Mouse (Mus musculus): ENCODE data around the gene Olfr641. TPM values are rescaled to one million over a fixed set of nuclear protein-coding genes. Genes with fewer than 3 reads are reported as not detected.

Gene Olfr641
- polyA plus RNA-seq (2012; fragmentation: generic; extraction: Trizol) = not detected

DNA sequence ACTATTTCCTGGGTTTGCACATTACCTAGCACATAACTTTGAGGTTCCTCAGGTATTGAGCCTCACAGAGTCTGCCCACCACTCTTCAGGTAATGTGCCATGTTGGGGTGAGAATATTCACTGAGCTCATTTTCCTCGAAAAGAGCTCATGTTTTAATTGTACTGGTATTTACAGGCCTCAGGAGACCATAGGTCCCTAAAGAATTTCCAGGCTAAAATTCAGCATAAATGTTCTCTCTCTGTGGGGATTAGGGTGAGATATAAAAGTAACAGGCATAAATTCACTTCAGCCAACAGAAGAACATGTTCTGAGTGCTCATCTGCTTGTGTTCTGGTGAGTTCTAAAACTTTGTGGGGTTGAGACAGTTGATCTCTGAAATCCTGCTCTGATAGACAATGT lies at the start of gene Olfr641:
TSS of gene Olfr641 (plus strand) at position 301 of the 400 bp plus-strand sequence.
- H3K4me2 ChIP-seq (ENCODE audit: low read depth) = no peak within 1 kb of the TSS
- no peaks in the 10 kb centered on the region for H3K36me3 ChIP-seq (ENCODE audit: control insufficient read depth, insufficient read depth)
- no peaks in the 10 kb centered on the region for H3K79me2 ChIP-seq (ENCODE audit: control insufficient read depth, insufficient read depth)
- H3ac ChIP-seq (ENCODE audit: control insufficient read depth, insufficient read length) = no peak within 1 kb of the TSS
- TF ChIP-seq SRF (IDR thresholded peaks at IDR 0.05; ENCODE audit: control insufficient read depth, insufficient read length, low read depth) = no peak
- no peak for TF ChIP-seq POLR2A (IDR thresholded peaks at IDR 0.05; ENCODE audit: insufficient read length, low read depth)
- TF ChIP-seq REST (IDR thresholded peaks at IDR 0.05; ENCODE audit: insufficient read depth, insufficient read length) = no peak
- no peak for TF ChIP-seq E2F4 (IDR thresholded peaks at IDR 0.05; ENCODE audit: insufficient read depth)
- TF ChIP-seq MYOD1 (IDR thresholded peaks at IDR 0.05; ENCODE audit: control insufficient read depth in 1 of 3, insufficient read length in 2 of 3, low read depth in 2 of 3) = no peak
- no peak for TF ChIP-seq USF1 (IDR thresholded peaks at IDR 0.05; ENCODE audit: low read depth)
- TF ChIP-seq POLR2AphosphoS2 (IDR thresholded peaks at IDR 0.05; ENCODE audit: insufficient read length, low read depth) = no peak
- no peak for TF ChIP-seq MYOG (IDR thresholded peaks at IDR 0.05; ENCODE audit: control insufficient read depth in 1 of 3, insufficient read depth in 1 of 3, insufficient read length in 2 of 3, low read depth in 2 of 3)
- no peak for TF ChIP-seq TCF3 (IDR thresholded peaks at IDR 0.05; ENCODE audit: insufficient read length, low read depth)
- TF ChIP-seq TCF12 (IDR thresholded peaks at IDR 0.05; ENCODE audit: insufficient read depth, poor library complexity, severe bottlenecking) = no peak
- no peak for TF ChIP-seq CEBPB (IDR thresholded peaks at IDR 0.05; ENCODE audit: insufficient read depth, poor library complexity, severe bottlenecking)
- no peaks in the 10 kb centered on the region for H3K27me3 ChIP-seq (ENCODE audit: control insufficient read depth, insufficient read depth, insufficient read length)
- H3K4me3 ChIP-seq = no peak within 1 kb of the TSS

- TF ChIP-seq TCF3 (IDR thresholded peaks at IDR 0.05; ENCODE audit: insufficient read length, low read depth) = no peak
- no peak for TF ChIP-seq MYOG (IDR thresholded peaks at IDR 0.05; ENCODE audit: control insufficient read depth in 1 of 3, insufficient read depth in 1 of 3, insufficient read length in 2 of 3, low read depth in 2 of 3)
- no peak for TF ChIP-seq REST (IDR thresholded peaks at IDR 0.05; ENCODE audit: insufficient read depth, insufficient read length)
- TF ChIP-seq USF1 (IDR thresholded peaks at IDR 0.05; ENCODE audit: low read depth) = no peak
- no peak for TF ChIP-seq SRF (IDR thresholded peaks at IDR 0.05; ENCODE audit: control insufficient read depth, insufficient read length, low read depth)
- no peak for TF ChIP-seq POLR2AphosphoS2 (IDR thresholded peaks at IDR 0.05; ENCODE audit: insufficient read length, low read depth)
- TF ChIP-seq E2F4 (IDR thresholded peaks at IDR 0.05; ENCODE audit: insufficient read depth) = no peak
- TF ChIP-seq MYOD1 (IDR thresholded peaks at IDR 0.05; ENCODE audit: control insufficient read depth in 1 of 3, insufficient read length in 2 of 3, low read depth in 2 of 3) = no peak
- no peak for TF ChIP-seq MAX (IDR thresholded peaks at IDR 0.05; ENCODE audit: low read depth)
- H3ac ChIP-seq (ENCODE audit: control insufficient read depth, insufficient read length) = no peak within 1 kb of the TSS
- H3K4me2 ChIP-seq (ENCODE audit: low read depth) = no peak within 1 kb of the TSS
- no peak within 1 kb of the TSS for H3K4me3 ChIP-seq
- H3K27me3 ChIP-seq (ENCODE audit: control insufficient read depth, insufficient read depth, insufficient read length) = no peaks in the 10 kb centered on the region
- no peaks in the 10 kb centered on the region for H3K36me3 ChIP-seq (ENCODE audit: control insufficient read depth, insufficient read depth)
- no peaks in the 10 kb centered on the region for H3K79me2 ChIP-seq (ENCODE audit: control insufficient read depth, insufficient read depth)
These were observed 36.8 kb upstream of the Olfr641 start, which contains the start of gene Olfr638 for GRCm38 (mm10) chr7:103998446-103998845. Gene Olfr638, plus strand, starts transcription at chr7:103998746.

- H3K4me3 ChIP-seq = no peak overlapping the region
- no peak overlapping the region for H3ac ChIP-seq (ENCODE audit: control insufficient read depth, insufficient read length)
- no peaks in the 10 kb centered on the region for H3K36me3 ChIP-seq (ENCODE audit: control insufficient read depth, insufficient read depth)
- H3K4me2 ChIP-seq (ENCODE audit: low read depth) = no peak overlapping the region
- H3K27me3 ChIP-seq (ENCODE audit: control insufficient read depth, insufficient read depth, insufficient read length) = no peaks in the 10 kb centered on the region
- H3K79me2 ChIP-seq (ENCODE audit: control insufficient read depth, insufficient read depth) = no peaks in the 10 kb centered on the region
- TF ChIP-seq TCF3 (IDR thresholded peaks at IDR 0.05; ENCODE audit: insufficient read length, low read depth) = no peak
- TF ChIP-seq POLR2A (IDR thresholded peaks at IDR 0.05; ENCODE audit: insufficient read length, low read depth) = no peak
- TF ChIP-seq CEBPB (IDR thresholded peaks at IDR 0.05; ENCODE audit: insufficient read depth, poor library complexity, severe bottlenecking) = no peak
- no peak for TF ChIP-seq SRF (IDR thresholded peaks at IDR 0.05; ENCODE audit: control insufficient read depth, insufficient read length, low read depth)
- TF ChIP-seq REST (IDR thresholded peaks at IDR 0.05; ENCODE audit: insufficient read depth, insufficient read length) = no peak
- TF ChIP-seq USF1 (IDR thresholded peaks at IDR 0.05; ENCODE audit: low read depth) = no peak
- TF ChIP-seq POLR2AphosphoS2 (IDR thresholded peaks at IDR 0.05; ENCODE audit: insufficient read length, low read depth) = no peak
- no peak for TF ChIP-seq E2F4 (IDR thresholded peaks at IDR 0.05; ENCODE audit: insufficient read depth)
- TF ChIP-seq MYOD1 (IDR thresholded peaks at IDR 0.05; ENCODE audit: control insufficient read depth in 1 of 3, insufficient read length in 2 of 3, low read depth in 2 of 3) = no peak
- TF ChIP-seq MAX (IDR thresholded peaks at IDR 0.05; ENCODE audit: low read depth) = no peak
- TF ChIP-seq TCF12 (IDR thresholded peaks at IDR 0.05; ENCODE audit: insufficient read depth, poor library complexity, severe bottlenecking) = no peak
These were observed 36.1 kb upstream of the Olfr641 start for GRCm38 (mm10) chr7:103999124-103999523.

GRCm38 (mm10) chr7:104017203-104017602 lies 18.0 kb upstream of the Olfr641 start, which contains the start of gene Olfr639:
Gene Olfr639, minus strand, starts transcription at chr7:104017303.
- Histone ChIP-seq H3ac (ENCODE audit: control insufficient read depth, insufficient read length) (no peak within 1 kb of the TSS), H3K4me2 (ENCODE audit: low read depth) (no peak within 1 kb of the TSS), H3K36me3 (ENCODE audit: control insufficient read depth, insufficient read depth) (no peaks in the 10 kb centered on the region), H3K4me3 (no peak within 1 kb of the TSS), H3K27me3 (ENCODE audit: control insufficient read depth, insufficient read depth, insufficient read length) (no peaks in the 10 kb centered on the region), H3K79me2 (ENCODE audit: control insufficient read depth, insufficient read depth) (no peaks in the 10 kb centered on the region)
- TF ChIP-seq TCF12 (IDR thresholded peaks at IDR 0.05; ENCODE audit: insufficient read depth, poor library complexity, severe bottlenecking) (no peak), E2F4 (IDR thresholded peaks at IDR 0.05; ENCODE audit: insufficient read depth) (no peak), CEBPB (IDR thresholded peaks at IDR 0.05; ENCODE audit: insufficient read depth, poor library complexity, severe bottlenecking) (no peak), MYOG (IDR thresholded peaks at IDR 0.05; ENCODE audit: control insufficient read depth in 1 of 3, insufficient read depth in 1 of 3, insufficient read length in 2 of 3, low read depth in 2 of 3) (no peak), REST (IDR thresholded peaks at IDR 0.05; ENCODE audit: insufficient read depth, insufficient read length) (no peak), MAX (IDR thresholded peaks at IDR 0.05; ENCODE audit: low read depth) (no peak), POLR2A (IDR thresholded peaks at IDR 0.05; ENCODE audit: insufficient read length, low read depth) (no peak), SRF (IDR thresholded peaks at IDR 0.05; ENCODE audit: control insufficient read depth, insufficient read length, low read depth) (no peak), POLR2AphosphoS2 (IDR thresholded peaks at IDR 0.05; ENCODE audit: insufficient read length, low read depth) (no peak), TCF3 (IDR thresholded peaks at IDR 0.05; ENCODE audit: insufficient read length, low read depth) (no peak), MYOD1 (IDR thresholded peaks at IDR 0.05; ENCODE audit: control insufficient read depth in 1 of 3, insufficient read length in 2 of 3, low read depth in 2 of 3) (no peak), USF1 (IDR thresholded peaks at IDR 0.05; ENCODE audit: low read depth) (no peak)

Data from myocyte (in vitro differentiated cells).